Mouse (Mus musculus) layer of hippocampus, adult 8-10 months (tissue): Measurements from ENCODE around the gene Cd200. TPM values are rescaled to one million over a fixed set of nuclear protein-coding genes. Genes with fewer than 3 reads are reported as not detected.
"Not testable (repeated sequence)": the region's sequence is repeated elsewhere in the genome, so short reads cannot be mapped to it uniquely, and the experiment has no call there.

Experiments used
- DNase-seq, 2 experiments: peaks; one replicate each; pipeline ENCODE4 v3.0.0; 2022; ENCODE audit warnings: low spot score in 2 of 2
- total RNA-seq, 4 experiments: library from RNA; stranded (reverse); gene quantifications; 2 replicates each; pipeline ENCODE4 v1.2.4; 2022

Gene Cd200
- total RNA-seq = 10 to 100 TPM; 73.9 to 89.3 (median 84.1) TPM

- DNase-seq = peak; percentile 39 to 51
Observed at GRCm38 (mm10) chr16:45408425-45409063, at the start of gene Cd200. Cd200 (minus strand) TSS chr16:45409053.

GRCm38 (mm10) chr16:45454762-45455161 is 45.9 kb upstream of the Cd200 start:
- DNase-seq = no peak

- DNase-seq = no peak
Observed at GRCm38 (mm10) chr16:45437230-45437739, 28.4 kb upstream of the Cd200 start.

- no peak for DNase-seq
Observed at GRCm38 (mm10) chr16:45435591-45435990, 26.7 kb upstream of the Cd200 start.

GRCm38 (mm10) chr16:45427651-45428050 is 18.8 kb upstream of the Cd200 start:
- DNase-seq = no peak

- no peak for DNase-seq
Observed at GRCm38 (mm10) chr16:45413497-45413896, 4.6 kb upstream of the Cd200 start.

- not testable (repeated sequence) for DNase-seq
Observed at GRCm38 (mm10) chr16:45409064-45409446, 202 bp upstream of the Cd200 start.

- DNase-seq = no peak
Observed at GRCm38 (mm10) chr16:45407645-45408400, 1.0 kb downstream of the Cd200 start.

- no peak for DNase-seq
Observed at GRCm38 (mm10) chr16:45407091-45407490, 1.8 kb downstream of the Cd200 start.

GRCm38 (mm10) chr16:45402951-45403350 is 5.9 kb downstream of the Cd200 start:
- no peak for DNase-seq

GRCm38 (mm10) chr16:45402036-45402435 is 6.8 kb downstream of the Cd200 start:
- no peak for DNase-seq

GRCm38 (mm10) chr16:45399947-45400555 is 8.8 kb downstream of the Cd200 start:
- DNase-seq = no peak

GRCm38 (mm10) chr16:45399411-45399810 is 9.4 kb downstream of the Cd200 start:
- no peak for DNase-seq

GRCm38 (mm10) chr16:45397440-45397839 is 11.4 kb downstream of the Cd200 start:
- no peak for DNase-seq

GRCm38 (mm10) chr16:45392246-45392645 is 16.6 kb downstream of the Cd200 start:
- DNase-seq = no peak

GRCm38 (mm10) chr16:45391680-45392079 is 17.2 kb downstream of the Cd200 start:
- no peak for DNase-seq

GRCm38 (mm10) chr16:45390286-45390956 is 18.4 kb downstream of the Cd200 start:
- DNase-seq = no peak

- no peak for DNase-seq
Observed at GRCm38 (mm10) chr16:45389833-45390232, 19.0 kb downstream of the Cd200 start.

- no peak for DNase-seq
Observed at GRCm38 (mm10) chr16:45389041-45389440, 19.8 kb downstream of the Cd200 start.

GRCm38 (mm10) chr16:45381811-45382210 is 27.0 kb downstream of the Cd200 start:
- no peak for DNase-seq

- DNase-seq = no peak
Observed at GRCm38 (mm10) chr16:45378959-45379358, 29.9 kb downstream of the Cd200 start.
